Mouse (Mus musculus) c-Kit-positive CD71-negative TER-119-negative erythroid progenitor cells, embryonic 14.5 days (primary cell): ENCODE measurements around the gene Mta2.
A peak's percentile ranks its signal among the peaks of the same experiment; 100 is the strongest.
"Not testable (repeated sequence)": the region's sequence is repeated elsewhere in the genome, so short reads cannot be mapped to it uniquely, and the experiment has no call there.

Experiments
- DNase-seq: peaks from one replicate; pipeline ENCODE4 v3.0.0-alpha.2; 2013; ENCODE audit warnings: low read depth

The Mta2 gene

GRCm38 (mm10) chr19:8941515-8942217, at the start of gene Mta2:
Gene Mta2 (plus strand): TSS chr19:8941875.
- DNase-seq = peak; percentile 93

- DNase-seq = peak; percentile 91
Measured at GRCm38 (mm10) chr19:8892829-8893766, 48.6 kb upstream of the Mta2 start, which contains the start of gene Ints5. Gene Ints5 (plus strand): TSS chr19:8893005.

GRCm38 (mm10) chr19:8895397-8895960, 46.2 kb upstream of the Mta2 start:
- DNase-seq = no peak

- DNase-seq = not testable (repeated sequence)
Measured at GRCm38 (mm10) chr19:8896231-8896630, 45.4 kb upstream of the Mta2 start.

GRCm38 (mm10) chr19:8897211-8897864, 44.3 kb upstream of the Mta2 start:
- not testable (repeated sequence) for DNase-seq

GRCm38 (mm10) chr19:8897865-8898495, 43.7 kb upstream of the Mta2 start, which contains the start of gene Ganab:
Gene Ganab (plus strand): TSS chr19:8898071.
- peak; percentile 95 for DNase-seq

GRCm38 (mm10) chr19:8898576-8898975, 43.1 kb upstream of the Mta2 start:
- no peak for DNase-seq

GRCm38 (mm10) chr19:8899079-8899478, 42.6 kb upstream of the Mta2 start:
- no peak for DNase-seq

- DNase-seq = no peak
Measured at GRCm38 (mm10) chr19:8903412-8903811, 38.3 kb upstream of the Mta2 start.

- no peak for DNase-seq
Measured at GRCm38 (mm10) chr19:8908531-8908930, 33.1 kb upstream of the Mta2 start.

- no peak for DNase-seq
Measured at GRCm38 (mm10) chr19:8911810-8912209, 29.9 kb upstream of the Mta2 start.

- DNase-seq = no peak
Measured at GRCm38 (mm10) chr19:8914212-8914611, 27.5 kb upstream of the Mta2 start.

- DNase-seq = no peak
Measured at GRCm38 (mm10) chr19:8919000-8919399, 22.7 kb upstream of the Mta2 start.

GRCm38 (mm10) chr19:8919684-8920072, 22.0 kb upstream of the Mta2 start:
- DNase-seq = no peak

- peak; percentile 81 for DNase-seq
Measured at GRCm38 (mm10) chr19:8920073-8920736, 21.5 kb upstream of the Mta2 start, which contains the start of gene B3gat3. Gene B3gat3 (plus strand): TSS chr19:8920374.

- DNase-seq = no peak
Measured at GRCm38 (mm10) chr19:8920836-8921291, 20.8 kb upstream of the Mta2 start.

- no peak for DNase-seq
Measured at GRCm38 (mm10) chr19:8921741-8922140, 19.9 kb upstream of the Mta2 start.

- no peak for DNase-seq
Measured at GRCm38 (mm10) chr19:8926766-8927165, 14.9 kb upstream of the Mta2 start.

GRCm38 (mm10) chr19:8927891-8928525, 13.7 kb upstream of the Mta2 start:
- no peak for DNase-seq

- no peak for DNase-seq
Measured at GRCm38 (mm10) chr19:8928689-8929223, 12.9 kb upstream of the Mta2 start.
